Mouse (Mus musculus): ENCODE measurements at regions not wholly inside any gene's neighbourhood (a gene's known extent, or its start where the extent isn't known, plus 50 kb on each side); places are given as distances from the start of the nearest gene placed in this dataset.

DNA sequence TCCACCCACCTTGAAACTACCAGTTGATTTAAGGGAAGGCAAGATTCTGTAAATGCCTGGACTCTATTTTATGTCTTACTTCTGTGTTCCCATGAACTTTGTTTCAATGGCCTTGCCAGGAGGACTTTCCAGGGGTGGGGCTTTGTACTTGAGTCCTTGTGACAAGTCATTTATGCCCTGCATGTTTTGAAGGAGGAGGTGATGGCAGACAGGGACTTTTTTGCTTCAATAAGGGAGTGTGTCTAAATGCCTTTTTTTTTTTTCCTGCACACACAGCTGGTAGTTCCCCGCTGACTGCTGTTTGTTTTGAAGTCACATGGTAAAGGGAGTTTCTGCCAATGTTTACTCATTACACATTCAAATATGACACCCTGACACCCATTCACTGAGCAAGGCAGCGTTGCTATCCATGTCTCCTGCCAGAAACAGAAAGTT is 74.1 kb downstream of the Btg1 start:
- Histone ChIP-seq H3K9me3 (ENCODE audit: control insufficient read depth, low read length) (no peaks in the 10 kb centered on the region), H3K4me2 (ENCODE audit: low read depth) (no peak overlapping the region; the same call in 1 of the 2 replicates), H3K9ac (replicated peaks) (no peak overlapping the region), H3K4me1 (replicated peaks; ENCODE audit: control insufficient read depth in 2 of 2, insufficient read depth in 2 of 2, low read length in 1 of 2) (peaks cover 0 to 5% of the 10 kb centered on the region in 2 experiments; a peak in 2 of 4 replicates), H3K27me3 (ENCODE audit: control insufficient read depth, insufficient read depth, low read length) (no peaks in the 10 kb centered on the region), H3K4me3 (ENCODE audit: insufficient read depth in 1 of 2, low read depth in 2 of 2, low read length in 2 of 2) (no peak overlapping the region), H3K36me3 (replicated peaks; ENCODE audit: control insufficient read depth, insufficient read depth, low read depth) (no peaks in the 10 kb centered on the region), H3K27ac (no peak overlapping the region)
- TF ChIP-seq CTCF (IDR thresholded peaks at IDR 0.05; ENCODE audit: low read depth) (no peak), EP300 (IDR thresholded peaks at IDR 0.05; ENCODE audit: low read depth) (no peak)
- DNase-seq (ENCODE audit: low read depth in 3 of 3, low spot score in 3 of 3), result no peak
- WGBS (ENCODE audit: insufficient replicate concordance), result 56% methylated on average over 2 of the region's 2 CpGs
- peak; percentile 58; the same call in 1 of the 2 replicates for ATAC-seq (ENCODE audit: insufficient read depth)

DNA sequence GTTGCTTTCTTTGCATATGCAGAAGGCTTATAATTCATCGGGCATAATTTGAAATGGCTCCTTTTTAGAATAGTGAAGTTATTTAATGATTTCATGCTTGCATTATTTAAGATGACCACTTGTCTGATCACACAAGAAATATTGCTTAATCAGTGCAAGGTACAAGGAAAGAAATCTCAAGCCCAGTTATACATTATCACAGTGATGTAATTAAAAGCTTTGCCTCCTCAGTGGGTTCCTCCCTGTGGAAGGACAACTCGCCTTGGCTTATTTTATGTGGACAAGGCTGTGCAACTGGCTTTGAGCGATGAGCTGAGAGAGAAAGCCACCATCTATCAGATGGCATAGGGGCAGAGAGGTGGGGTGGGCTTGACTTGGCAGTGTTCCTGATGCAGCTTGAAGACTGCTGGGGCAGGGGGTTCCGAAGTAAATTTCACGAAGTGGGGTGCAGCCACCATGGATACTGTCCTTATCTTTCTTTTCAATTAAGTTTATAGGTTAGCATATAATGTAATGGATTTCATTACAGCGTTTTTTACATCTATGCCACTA is 74.6 kb downstream of the Btg1 start:
- no peak for ATAC-seq (ENCODE audit: insufficient read depth)
- no peak for DNase-seq (ENCODE audit: low read depth in 3 of 3, low spot score in 3 of 3)

DNA sequence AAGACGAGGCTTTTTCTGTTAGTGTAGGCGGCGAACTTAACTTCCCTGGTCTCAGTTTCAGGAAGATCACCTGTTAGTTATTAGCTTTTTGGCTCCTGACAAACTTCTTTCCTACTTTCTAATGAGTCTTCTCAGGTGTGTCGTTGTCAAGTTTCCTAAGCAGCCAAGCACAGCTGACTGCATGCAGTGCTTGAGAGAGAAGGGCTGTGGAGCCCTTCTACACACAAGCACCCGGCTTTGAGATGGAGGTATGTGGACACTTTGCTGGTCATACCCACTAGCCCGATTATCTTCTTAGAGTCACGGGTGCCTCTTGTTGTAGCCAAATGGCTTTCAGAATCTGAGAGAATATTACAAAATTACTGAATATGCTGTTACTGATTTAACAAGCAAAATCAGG is 76.0 kb downstream of the Btg1 start:
- Histone ChIP-seq H3K27me3 (ENCODE audit: control insufficient read depth, insufficient read depth, low read length) (no peaks in the 10 kb centered on the region), H3K4me2 (ENCODE audit: low read depth) (no peak overlapping the region), H3K4me1 (replicated peaks; ENCODE audit: control insufficient read depth in 2 of 2, insufficient read depth in 2 of 2, low read length in 1 of 2) (peaks cover 0 to 5% of the 10 kb centered on the region in 2 experiments; a peak in 2 of 4 replicates), H3K4me3 (ENCODE audit: insufficient read depth in 1 of 2, low read depth in 2 of 2, low read length in 2 of 2) (no peak overlapping the region), H3K27ac (no peak overlapping the region), H3K36me3 (replicated peaks; ENCODE audit: control insufficient read depth, insufficient read depth, low read depth) (no peaks in the 10 kb centered on the region), H3K9ac (replicated peaks) (no peak overlapping the region), H3K9me3 (ENCODE audit: control insufficient read depth, low read length) (no peaks in the 10 kb centered on the region)
- TF ChIP-seq CTCF (IDR thresholded peaks at IDR 0.05; ENCODE audit: low read depth) (no peak), EP300 (IDR thresholded peaks at IDR 0.05; ENCODE audit: low read depth) (no peak)
- WGBS (ENCODE audit: insufficient replicate concordance), result 62% methylated on average over 7 of the region's 7 CpGs
- ATAC-seq (ENCODE audit: insufficient read depth), result no peak
- no peak for DNase-seq (ENCODE audit: low read depth in 3 of 3, low spot score in 3 of 3)

More for the DNA sequence above, 74.6 kb downstream of the Btg1 start:
- no peak for TF ChIP-seq EP300 (IDR thresholded peaks at IDR 0.05; ENCODE audit: low read depth)
- no peak for TF ChIP-seq CTCF (IDR thresholded peaks at IDR 0.05; ENCODE audit: low read depth)
- Histone ChIP-seq H3K9me3 (ENCODE audit: control insufficient read depth, low read length) (no peaks in the 10 kb centered on the region), H3K4me2 (ENCODE audit: low read depth) (no peak overlapping the region), H3K9ac (replicated peaks) (no peak overlapping the region), H3K4me3 (ENCODE audit: insufficient read depth in 1 of 2, low read depth in 2 of 2, low read length in 2 of 2) (no peak overlapping the region), H3K4me1 (replicated peaks; ENCODE audit: control insufficient read depth in 2 of 2, insufficient read depth in 2 of 2, low read length in 1 of 2) (peaks cover 0 to 5% of the 10 kb centered on the region in 2 experiments; a peak in 2 of 4 replicates), H3K27ac (no peak overlapping the region), H3K27me3 (ENCODE audit: control insufficient read depth, insufficient read depth, low read length) (no peaks in the 10 kb centered on the region), H3K36me3 (replicated peaks; ENCODE audit: control insufficient read depth, insufficient read depth, low read depth) (no peaks in the 10 kb centered on the region)
- 61% methylated on average over 6 of the region's 6 CpGs for WGBS (ENCODE audit: insufficient replicate concordance)

GRCm38 (mm10) chr10:96693766-96694165 is 77.0 kb downstream of the Btg1 start:
- WGBS (ENCODE audit: insufficient replicate concordance), result 61% methylated on average over 6 of the region's 6 CpGs
- no peak for DNase-seq (ENCODE audit: low read depth in 3 of 3, low spot score in 3 of 3)
- no peaks in the 10 kb centered on the region for H3K36me3 ChIP-seq (replicated peaks; ENCODE audit: control insufficient read depth, insufficient read depth, low read depth)
- no peaks in the 10 kb centered on the region for H3K9me3 ChIP-seq (ENCODE audit: control insufficient read depth, low read length)
- no peak overlapping the region for H3K4me2 ChIP-seq (ENCODE audit: low read depth)
- no peak overlapping the region for H3K9ac ChIP-seq (replicated peaks)
- ATAC-seq (ENCODE audit: insufficient read depth), result no peak
- H3K27me3 ChIP-seq (ENCODE audit: control insufficient read depth, insufficient read depth, low read length), result no peaks in the 10 kb centered on the region
- no peak overlapping the region for H3K4me3 ChIP-seq (ENCODE audit: insufficient read depth in 1 of 2, low read depth in 2 of 2, low read length in 2 of 2)
- H3K4me1 ChIP-seq (replicated peaks; ENCODE audit: control insufficient read depth in 2 of 2, insufficient read depth in 2 of 2, low read length in 1 of 2), result peaks cover 0 to 5% of the 10 kb centered on the region in 2 experiments; a peak in 2 of 4 replicates
- H3K27ac ChIP-seq, result no peak overlapping the region
- no peak for TF ChIP-seq EP300 (IDR thresholded peaks at IDR 0.05; ENCODE audit: low read depth)
- TF ChIP-seq CTCF (IDR thresholded peaks at IDR 0.05; ENCODE audit: low read depth), result no peak

DNA sequence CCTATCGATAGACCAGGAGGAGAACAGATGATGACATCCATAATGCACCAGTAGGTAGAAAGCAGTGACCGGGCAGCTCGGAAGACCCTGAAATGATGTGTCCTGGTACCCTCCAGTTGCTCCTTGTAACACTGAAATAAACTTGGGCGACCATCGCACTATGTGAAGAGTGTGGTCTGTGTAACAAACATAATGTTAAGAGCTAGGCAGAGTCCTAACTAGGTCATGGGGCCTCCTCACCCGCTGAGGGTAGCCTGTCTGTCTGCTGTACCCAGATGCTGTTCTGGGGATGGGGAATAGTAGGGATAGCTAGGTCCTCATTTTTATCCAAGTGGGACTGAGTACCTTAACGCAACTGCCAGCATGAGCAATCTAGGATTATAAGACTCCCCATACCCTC is 79.8 kb downstream of the Btg1 start:
- H3K9ac ChIP-seq (replicated peaks), result no peak overlapping the region
- DNase-seq (ENCODE audit: low read depth in 3 of 3, low spot score in 3 of 3), result no peak
- ATAC-seq (ENCODE audit: insufficient read depth), result no peak
- WGBS (ENCODE audit: insufficient replicate concordance), result 73% methylated on average over 7 of the region's 7 CpGs
- H3K36me3 ChIP-seq (replicated peaks; ENCODE audit: control insufficient read depth, insufficient read depth, low read depth), result no peaks in the 10 kb centered on the region
- H3K9me3 ChIP-seq (ENCODE audit: control insufficient read depth, low read length), result no peaks in the 10 kb centered on the region
- TF ChIP-seq EP300 (IDR thresholded peaks at IDR 0.05; ENCODE audit: low read depth) (no peak), CTCF (IDR thresholded peaks at IDR 0.05; ENCODE audit: low read depth) (no peak)
- H3K27me3 ChIP-seq (ENCODE audit: control insufficient read depth, insufficient read depth, low read length), result no peaks in the 10 kb centered on the region
- H3K4me2 ChIP-seq (ENCODE audit: low read depth), result no peak overlapping the region
- no peak overlapping the region for H3K4me3 ChIP-seq (ENCODE audit: insufficient read depth in 1 of 2, low read depth in 2 of 2, low read length in 2 of 2)
- no peak overlapping the region for H3K27ac ChIP-seq
- H3K4me1 ChIP-seq (replicated peaks; ENCODE audit: control insufficient read depth in 2 of 2, insufficient read depth in 2 of 2, low read length in 1 of 2), result no peaks in the 10 kb centered on the region

Data from liver, embryonic 14.5 days (tissue).